Mouse (Mus musculus): ENCODE results near the gene Cfap58. TPM values are rescaled to one million over a fixed set of nuclear protein-coding genes. Genes with fewer than 3 reads are reported as not detected.

Gene Cfap58
- polyA plus RNA-seq, 1 experiment from 2014 or later, result not detected

- H3K36me3 ChIP-seq (ENCODE audit: control insufficient read depth, insufficient read depth, low read length), result 0 out of 2 replicates have a peak, but pooled peaks cover 8% of the 10 kb centered on the region
- ATAC-seq (replicated peaks; ENCODE audit: low FRiP score, low TSS enrichment, low read depth) (no peak), DNase-seq (ENCODE audit: low spot score) (no peak)
- H3K27me3 ChIP-seq (replicated peaks; ENCODE audit: control insufficient read depth, insufficient read depth, low read length), result no peaks in the 10 kb centered on the region
- 86% methylated on average over 4 of the region's 4 CpGs for WGBS
- no peak overlapping the region for H3K4me2 ChIP-seq (ENCODE audit: low read length)
- H3K4me1 ChIP-seq (replicated peaks; ENCODE audit: control insufficient read depth, insufficient read depth, low read length), result peaks cover 19% of the 10 kb centered on the region
- H3K4me3 ChIP-seq (ENCODE audit: low read depth, low read length), result no peak overlapping the region
- H3K9ac ChIP-seq (ENCODE audit: low read length), result no peak overlapping the region
- no peaks in the 10 kb centered on the region for H3K9me3 ChIP-seq (ENCODE audit: control insufficient read depth, low read length)
- H3K27ac ChIP-seq (ENCODE audit: low read depth), result no peak overlapping the region
These were observed 26.7 kb upstream of the Cfap58 start for GRCm38 (mm10) chr19:47910751-47911150.

DNA sequence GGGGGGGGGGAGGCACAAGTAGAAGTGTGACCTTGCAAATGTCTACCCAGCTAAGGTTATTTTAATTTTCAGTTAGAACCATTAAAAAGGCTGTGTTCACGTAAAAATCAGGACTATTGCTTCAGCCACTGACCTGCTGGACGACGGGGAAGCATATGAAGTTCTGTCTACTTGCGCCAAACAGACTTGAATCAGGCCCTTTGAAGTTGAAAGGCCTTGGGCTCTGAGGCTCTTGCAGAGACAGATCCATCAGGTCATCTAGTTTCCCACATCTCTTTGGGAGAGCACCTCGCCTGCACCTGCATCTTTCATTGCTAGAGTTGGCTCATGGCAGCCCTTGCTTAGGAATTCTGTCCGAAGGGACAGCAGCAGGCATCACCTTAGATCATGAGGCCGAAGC is 24.1 kb upstream of the Cfap58 start:
- Histone ChIP-seq H3K27me3 (replicated peaks; ENCODE audit: control insufficient read depth, insufficient read depth, low read length) (no peaks in the 10 kb centered on the region), H3K36me3 (ENCODE audit: control insufficient read depth, insufficient read depth, low read length) (0 out of 2 replicates have a peak, but pooled peaks cover 8% of the 10 kb centered on the region), H3K4me2 (ENCODE audit: low read length) (no peak overlapping the region), H3K4me3 (ENCODE audit: low read depth, low read length) (no peak overlapping the region), H3K4me1 (replicated peaks; ENCODE audit: control insufficient read depth, insufficient read depth, low read length) (peaks cover 34% of the 10 kb centered on the region), H3K9ac (ENCODE audit: low read length) (no peak overlapping the region), H3K9me3 (ENCODE audit: control insufficient read depth, low read length) (no peaks in the 10 kb centered on the region), H3K27ac (ENCODE audit: low read depth) (no peak overlapping the region)
- WGBS, result 86% methylated on average over 7 of the region's 7 CpGs
- DNase-seq (ENCODE audit: low spot score), result no peak
- no peak for ATAC-seq (replicated peaks; ENCODE audit: low FRiP score, low TSS enrichment, low read depth)

DNA sequence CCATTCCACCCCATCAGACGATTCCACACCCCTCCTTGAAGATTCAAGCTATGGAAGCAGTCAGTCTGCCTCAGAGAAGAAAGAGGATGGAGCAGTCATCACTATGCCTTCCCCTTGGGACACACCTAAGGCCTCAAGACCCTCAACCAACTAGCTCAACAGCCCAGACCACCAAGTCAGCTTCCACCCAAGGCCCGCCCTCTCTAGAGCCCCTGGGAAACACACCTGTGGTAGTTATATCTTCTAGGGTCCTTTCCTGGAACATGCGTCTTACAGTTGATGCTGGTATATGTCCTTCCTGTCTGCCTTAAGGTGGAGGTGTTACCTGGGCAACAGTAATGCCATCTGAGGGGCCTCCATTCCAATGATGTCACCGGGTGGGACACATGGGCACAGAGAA is 23.3 kb upstream of the Cfap58 start:
- H3K4me1 ChIP-seq (replicated peaks; ENCODE audit: control insufficient read depth, insufficient read depth, low read length), result peaks cover 29% of the 10 kb centered on the region
- H3K4me2 ChIP-seq (ENCODE audit: low read length), result no peak overlapping the region
- ATAC-seq (replicated peaks; ENCODE audit: low FRiP score, low TSS enrichment, low read depth) (no peak), DNase-seq (ENCODE audit: low spot score) (no peak)
- no peak overlapping the region for H3K4me3 ChIP-seq (ENCODE audit: low read depth, low read length)
- no peaks in the 10 kb centered on the region for H3K27me3 ChIP-seq (replicated peaks; ENCODE audit: control insufficient read depth, insufficient read depth, low read length)
- no peak overlapping the region for H3K9ac ChIP-seq (ENCODE audit: low read length)
- H3K27ac ChIP-seq (ENCODE audit: low read depth), result no peak overlapping the region
- 0 out of 2 replicates have a peak, but pooled peaks cover 8% of the 10 kb centered on the region for H3K36me3 ChIP-seq (ENCODE audit: control insufficient read depth, insufficient read depth, low read length)
- no peaks in the 10 kb centered on the region for H3K9me3 ChIP-seq (ENCODE audit: control insufficient read depth, low read length)
- WGBS, result 93% methylated on average over 4 of the region's 4 CpGs

GRCm38 (mm10) chr19:47915251-47915650 is 22.2 kb upstream of the Cfap58 start:
- Histone ChIP-seq H3K9me3 (ENCODE audit: control insufficient read depth, low read length) (no peaks in the 10 kb centered on the region), H3K36me3 (ENCODE audit: control insufficient read depth, insufficient read depth, low read length) (0 out of 2 replicates have a peak, but pooled peaks cover 8% of the 10 kb centered on the region), H3K4me3 (ENCODE audit: low read depth, low read length) (no peak overlapping the region), H3K27ac (ENCODE audit: low read depth) (no peak overlapping the region), H3K27me3 (replicated peaks; ENCODE audit: control insufficient read depth, insufficient read depth, low read length) (no peaks in the 10 kb centered on the region), H3K4me2 (ENCODE audit: low read length) (no peak overlapping the region), H3K4me1 (replicated peaks; ENCODE audit: control insufficient read depth, insufficient read depth, low read length) (peaks cover 24% of the 10 kb centered on the region), H3K9ac (ENCODE audit: low read length) (no peak overlapping the region)
- 79% methylated on average over 4 of the region's 4 CpGs for WGBS
- DNase-seq (ENCODE audit: low spot score) (no peak), ATAC-seq (replicated peaks; ENCODE audit: low FRiP score, low TSS enrichment, low read depth) (no peak)

DNA sequence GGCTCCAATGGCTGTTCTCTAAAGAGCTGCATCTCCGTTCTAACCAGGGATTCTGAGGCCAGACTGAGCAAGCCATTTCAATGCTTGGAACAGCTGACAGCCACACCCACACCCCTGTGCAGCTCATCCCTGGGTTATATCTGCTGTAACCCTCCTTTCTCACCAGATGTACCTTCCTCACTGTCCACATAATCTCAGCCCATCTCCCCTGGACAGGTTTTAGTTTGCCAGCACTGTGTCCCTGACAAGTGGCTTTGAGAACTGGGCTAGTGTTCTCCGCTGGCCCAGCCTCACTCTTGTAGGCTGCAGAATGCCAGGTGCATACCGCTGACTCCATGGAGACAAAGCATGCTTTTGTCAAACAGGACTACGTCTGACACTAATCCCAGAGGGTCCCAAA is 20.1 kb upstream of the Cfap58 start:
- Histone ChIP-seq H3K27ac (ENCODE audit: low read depth) (no peak overlapping the region), H3K36me3 (ENCODE audit: control insufficient read depth, insufficient read depth, low read length) (0 out of 2 replicates have a peak, but pooled peaks cover 8% of the 10 kb centered on the region), H3K4me2 (ENCODE audit: low read length) (peak overlapping the region; percentile 62), H3K9me3 (ENCODE audit: control insufficient read depth, low read length) (no peaks in the 10 kb centered on the region), H3K4me1 (replicated peaks; ENCODE audit: control insufficient read depth, insufficient read depth, low read length) (peaks cover 21% of the 10 kb centered on the region), H3K27me3 (replicated peaks; ENCODE audit: control insufficient read depth, insufficient read depth, low read length) (no peaks in the 10 kb centered on the region), H3K4me3 (ENCODE audit: low read depth, low read length) (0 out of 2 replicates have a peak overlapping the region, but pooled peaks have one; percentile 85), H3K9ac (ENCODE audit: low read length) (no peak overlapping the region; the same call in 1 of the 2 replicates)
- ATAC-seq (replicated peaks; ENCODE audit: low FRiP score, low TSS enrichment, low read depth) (no peak), DNase-seq (ENCODE audit: low spot score) (no peak)
- 30% methylated on average over 4 of the region's 4 CpGs for WGBS

DNA sequence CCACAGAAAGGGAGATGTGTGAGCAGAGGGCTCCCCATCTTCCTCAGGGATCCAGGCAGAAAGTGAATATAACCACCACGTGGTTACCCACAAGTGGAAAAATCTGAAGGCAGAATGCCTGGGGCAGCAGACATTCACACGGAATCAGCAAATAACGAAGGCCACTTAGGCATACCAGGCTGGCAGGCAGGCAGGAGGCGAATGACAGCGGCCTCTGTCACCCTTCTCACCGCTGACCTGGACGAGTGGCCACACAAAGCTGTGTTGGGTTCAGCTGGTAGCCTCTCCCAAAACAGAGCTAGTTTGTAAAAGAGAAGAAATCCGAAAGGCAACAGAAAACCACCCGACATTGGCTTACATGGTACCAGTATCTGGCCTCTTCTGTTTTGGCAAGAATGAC is 19.5 kb upstream of the Cfap58 start:
- H3K27ac ChIP-seq (ENCODE audit: low read depth), result peak overlapping the region; percentile 97; the same call in 1 of the 2 replicates
- 18% methylated on average over 9 of the region's 9 CpGs for WGBS
- peak overlapping the region; percentile 85 for H3K4me3 ChIP-seq (ENCODE audit: low read depth, low read length)
- H3K9ac ChIP-seq (ENCODE audit: low read length), result peak overlapping the region; percentile 79
- no peaks in the 10 kb centered on the region for H3K27me3 ChIP-seq (replicated peaks; ENCODE audit: control insufficient read depth, insufficient read depth, low read length)
- H3K4me1 ChIP-seq (replicated peaks; ENCODE audit: control insufficient read depth, insufficient read depth, low read length), result peaks cover 21% of the 10 kb centered on the region
- H3K4me2 ChIP-seq (ENCODE audit: low read length), result peak overlapping the region; percentile 62
- H3K9me3 ChIP-seq (ENCODE audit: control insufficient read depth, low read length), result no peaks in the 10 kb centered on the region
- ATAC-seq (replicated peaks; ENCODE audit: low FRiP score, low TSS enrichment, low read depth), result no peak
- 0 out of 2 replicates have a peak, but pooled peaks cover 8% of the 10 kb centered on the region for H3K36me3 ChIP-seq (ENCODE audit: control insufficient read depth, insufficient read depth, low read length)
- no peak for DNase-seq (ENCODE audit: low spot score)

DNA sequence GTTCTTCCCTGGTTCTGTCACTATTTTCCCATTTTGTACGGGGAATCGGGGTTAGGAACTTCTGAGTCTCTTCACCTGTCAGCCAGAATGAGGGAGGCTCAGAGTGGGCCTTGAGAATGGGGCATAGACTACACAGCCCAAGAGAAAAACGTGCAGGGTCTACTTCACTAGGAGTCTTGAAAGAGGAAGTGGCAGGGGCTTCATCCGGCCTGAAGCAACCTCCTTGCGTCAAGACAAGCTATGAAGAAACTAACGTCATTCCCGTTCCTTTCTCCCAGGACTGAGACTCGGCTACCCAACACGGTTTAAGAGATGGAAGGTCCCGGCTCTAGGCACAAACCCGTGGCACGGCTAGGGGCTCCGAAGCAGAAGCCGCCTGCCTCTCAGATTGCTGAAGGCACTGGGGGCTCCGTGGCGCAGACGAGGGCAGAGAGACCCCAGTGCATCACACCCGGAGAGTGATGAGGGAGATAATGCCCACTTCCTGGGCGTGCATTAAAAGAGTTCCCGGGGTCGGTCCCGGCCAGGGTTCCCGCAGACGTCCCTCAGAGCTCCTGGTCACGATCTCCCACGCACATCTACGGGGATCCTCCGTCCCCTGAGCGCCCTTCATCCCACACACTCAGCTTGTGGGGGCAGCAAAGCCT is 18.9 kb upstream of the Cfap58 start:
- no peak for DNase-seq (ENCODE audit: low spot score)
- Histone ChIP-seq H3K9ac (ENCODE audit: low read length) (peak overlapping the region; percentile 79), H3K27ac (ENCODE audit: low read depth) (peak overlapping the region; percentile 97), H3K36me3 (ENCODE audit: control insufficient read depth, insufficient read depth, low read length) (0 out of 2 replicates have a peak, but pooled peaks cover 8% of the 10 kb centered on the region), H3K4me3 (ENCODE audit: low read depth, low read length) (peak overlapping the region; percentile 85), H3K4me2 (ENCODE audit: low read length) (peak overlapping the region; percentile 62), H3K27me3 (replicated peaks; ENCODE audit: control insufficient read depth, insufficient read depth, low read length) (no peaks in the 10 kb centered on the region), H3K9me3 (ENCODE audit: control insufficient read depth, low read length) (no peaks in the 10 kb centered on the region), H3K4me1 (replicated peaks; ENCODE audit: control insufficient read depth, insufficient read depth, low read length) (peaks cover 21% of the 10 kb centered on the region)
- under 1% methylated on average over 29 of the region's 29 CpGs for WGBS
- ATAC-seq (replicated peaks; ENCODE audit: low FRiP score, low TSS enrichment, low read depth), result peak; percentile 33

- H3K9ac ChIP-seq (ENCODE audit: low read length), result peak within 1 kb of the TSS; percentile 79
- DNase-seq (ENCODE audit: low spot score), result peak; percentile 96
- 0 out of 2 replicates have a peak, but pooled peaks cover 5% of the 10 kb centered on the region for H3K36me3 ChIP-seq (ENCODE audit: control insufficient read depth, insufficient read depth, low read length)
- ATAC-seq (replicated peaks; ENCODE audit: low FRiP score, low TSS enrichment, low read depth), result peak; percentile 76
- H3K4me1 ChIP-seq (replicated peaks; ENCODE audit: control insufficient read depth, insufficient read depth, low read length), result peaks cover 21% of the 10 kb centered on the region
- no peaks in the 10 kb centered on the region for H3K9me3 ChIP-seq (ENCODE audit: control insufficient read depth, low read length)
- peak within 1 kb of the TSS; percentile 62 for H3K4me2 ChIP-seq (ENCODE audit: low read length)
- H3K27ac ChIP-seq (ENCODE audit: low read depth), result peak within 1 kb of the TSS; percentile 97
- H3K27me3 ChIP-seq (replicated peaks; ENCODE audit: control insufficient read depth, insufficient read depth, low read length), result no peaks in the 10 kb centered on the region
- peak within 1 kb of the TSS; percentile 85 for H3K4me3 ChIP-seq (ENCODE audit: low read depth, low read length)
- under 1% methylated on average over 48 of the region's 48 CpGs for WGBS
These were observed 18.1 kb upstream of the Cfap58 start, which contains the start of the genes Cfap43 and Itprip for GRCm38 (mm10) chr19:47919126-47919965. Gene Cfap43 (minus strand): TSS chr19:47919287. Gene Itprip (minus strand): TSS chr19:47919299.
